Mouse (Mus musculus) lung, adult 2 months (tissue): Measurements from ENCODE around the gene Zfp352.

Experiments
- CTCF ChIP-seq: fragments of 200-500 bp; IDR thresholded peaks from 2 replicates; pipeline ENCODE4 v1.5.1; 2011; ENCODE audit warnings: mild to moderate bottlenecking, low read length, control low read depth; ENCODE audit not compliant: insufficient read depth
- POLR2A ChIP-seq: fragments of 200-500 bp; IDR thresholded peaks from 2 replicates; pipeline ENCODE4 v1.6.1; 2011; ENCODE audit warnings: low read depth, mild to moderate bottlenecking, control low read depth, low read length, borderline replicate concordance; ENCODE audit errors: extremely low read depth

GRCm38 (mm10) chr4:90174036-90174435, 44.6 kb upstream of the Zfp352 start:
- TF ChIP-seq CTCF (no peak), POLR2A (no peak)
